Mouse (Mus musculus) adrenal gland, adult (tissue): ENCODE measurements around the gene Gm20458.

Experiments
- DNase-seq, 2 experiments: peaks; one replicate each; pipeline ENCODE4 v3.0.0; 2022 to 2023; ENCODE audit warnings: low spot score in 1 of 2; ENCODE audit not compliant: inconsistent age in 2 of 2

The Gm20458 gene

DNA sequence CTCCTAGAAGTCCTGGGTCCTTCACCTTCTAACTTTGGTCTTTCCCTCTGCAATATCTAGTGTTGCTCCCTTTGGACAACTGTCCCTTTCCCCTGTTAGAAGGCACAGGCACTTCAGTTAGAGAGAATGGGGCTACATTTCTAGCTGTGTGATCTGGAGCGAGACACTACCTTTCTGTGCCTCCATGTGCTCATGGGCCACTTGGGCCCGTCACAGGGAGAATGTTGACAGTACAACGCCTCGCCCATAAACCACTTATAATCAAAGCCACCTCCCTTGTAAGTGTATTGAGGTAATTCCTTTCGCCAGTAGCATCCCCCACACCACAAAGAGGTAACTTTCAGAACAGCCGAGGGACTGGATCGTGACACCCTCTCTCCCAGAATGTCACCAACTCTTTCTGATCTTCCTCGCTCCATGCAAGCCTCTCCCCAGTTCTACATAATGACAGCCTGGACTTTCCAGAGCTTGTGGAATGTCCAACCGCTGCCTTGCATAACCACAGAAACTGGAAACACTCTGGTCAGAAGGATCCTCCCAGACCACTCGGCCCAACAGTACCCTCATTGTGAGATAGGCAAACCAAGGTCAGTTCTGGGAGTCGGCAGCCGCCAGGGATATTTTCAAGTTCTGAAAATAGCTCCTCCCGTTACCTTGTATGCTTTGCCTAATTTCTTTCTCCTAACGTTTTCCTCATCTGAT lies 11.3 kb upstream of the Gm20458 start:
- DNase-seq, result peak in 1 of 2 experiments; percentile 28

- DNase-seq, result peak in 1 of 2 experiments; percentile 5
These were observed 8.6 kb upstream of the Gm20458 start for GRCm38 (mm10) chr2:164452000-164452676.

GRCm38 (mm10) chr2:164453047-164453757 lies 7.6 kb upstream of the Gm20458 start:
- no peak for DNase-seq

- no peak for DNase-seq
These were observed 6.8 kb upstream of the Gm20458 start for GRCm38 (mm10) chr2:164453887-164454500.

GRCm38 (mm10) chr2:164454846-164455245 lies 5.9 kb upstream of the Gm20458 start:
- DNase-seq, result peak; percentile 75 to 90

- DNase-seq, result peak; percentile 76 to 81
These were observed 5.2 kb upstream of the Gm20458 start for GRCm38 (mm10) chr2:164455421-164456190.

DNA sequence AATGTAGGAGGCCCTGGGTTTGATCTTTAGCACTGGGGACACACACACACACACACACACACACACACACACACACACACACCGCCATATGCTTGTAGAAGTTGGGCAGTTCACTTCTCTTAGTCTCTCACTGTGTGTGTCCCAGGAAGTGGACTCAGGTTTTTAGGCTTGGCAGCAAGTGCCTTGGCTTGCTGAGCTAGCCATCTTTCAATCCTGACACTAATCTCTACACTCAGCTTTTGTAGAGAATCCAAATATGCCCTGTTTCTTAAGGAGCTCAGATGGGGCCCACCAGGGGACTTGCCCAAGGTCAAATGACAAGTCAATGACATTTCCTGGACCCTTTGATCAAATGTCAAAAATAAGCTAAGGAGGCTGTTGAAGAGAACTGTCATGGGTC lies 4.4 kb upstream of the Gm20458 start:
- peak in 1 of 2 experiments; percentile 70 for DNase-seq

- peak in 1 of 2 experiments; percentile 83 for DNase-seq
These were observed 3.9 kb upstream of the Gm20458 start, which contains the start of gene Sys1 for GRCm38 (mm10) chr2:164456864-164457300. TSS of gene Sys1 (plus strand) at chr2:164456964.

GRCm38 (mm10) chr2:164457942-164458341 lies 2.8 kb upstream of the Gm20458 start:
- DNase-seq, result peak in 1 of 2 experiments; percentile 58

GRCm38 (mm10) chr2:164458535-164458934 lies 2.2 kb upstream of the Gm20458 start:
- DNase-seq, result peak; percentile 85 to 92

DNA sequence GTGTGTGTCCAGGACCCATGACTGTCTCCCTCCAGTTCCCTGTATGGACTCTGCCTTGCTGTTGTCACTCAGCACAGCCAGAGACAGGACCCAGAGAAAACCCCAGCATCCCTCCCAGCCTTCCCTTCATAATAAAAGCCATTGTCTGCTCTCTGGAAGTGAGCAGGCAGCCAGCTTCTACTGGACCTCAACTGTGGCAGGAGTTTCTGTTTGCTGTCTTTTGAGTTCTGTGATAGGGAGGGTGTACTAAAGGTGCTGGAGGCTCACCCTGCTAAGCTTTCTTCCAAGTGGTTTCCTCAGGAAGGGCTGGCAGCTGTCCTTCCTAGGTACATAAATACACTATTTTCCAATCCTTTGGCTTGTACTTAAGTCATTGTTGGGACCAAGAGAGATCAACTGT lies 4.4 kb downstream of the Gm20458 start:
- DNase-seq, result no peak

GRCm38 (mm10) chr2:164466787-164467186 lies 6.0 kb downstream of the Gm20458 start:
- no peak for DNase-seq

DNA sequence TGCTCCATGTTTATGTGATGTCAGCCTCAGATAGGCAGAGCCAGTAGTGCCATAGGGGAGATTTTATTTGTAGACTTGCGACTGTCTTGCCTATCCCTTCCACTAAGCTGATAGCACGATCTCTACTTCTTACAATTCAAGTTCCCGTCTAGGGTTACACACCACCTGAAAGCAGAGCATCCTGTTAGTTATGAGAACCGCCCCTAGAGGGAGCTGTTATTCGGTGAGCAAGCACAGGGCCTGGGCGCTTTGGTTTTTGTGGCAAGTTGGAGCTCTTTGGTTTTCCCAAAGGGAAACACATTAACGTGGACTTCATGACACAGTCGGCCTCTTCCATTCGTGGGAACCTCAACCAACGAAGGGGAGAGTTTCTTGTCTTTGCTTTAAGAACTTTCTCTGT lies 9.5 kb downstream of the Gm20458 start:
- DNase-seq, result peak; percentile 52 to 87

DNA sequence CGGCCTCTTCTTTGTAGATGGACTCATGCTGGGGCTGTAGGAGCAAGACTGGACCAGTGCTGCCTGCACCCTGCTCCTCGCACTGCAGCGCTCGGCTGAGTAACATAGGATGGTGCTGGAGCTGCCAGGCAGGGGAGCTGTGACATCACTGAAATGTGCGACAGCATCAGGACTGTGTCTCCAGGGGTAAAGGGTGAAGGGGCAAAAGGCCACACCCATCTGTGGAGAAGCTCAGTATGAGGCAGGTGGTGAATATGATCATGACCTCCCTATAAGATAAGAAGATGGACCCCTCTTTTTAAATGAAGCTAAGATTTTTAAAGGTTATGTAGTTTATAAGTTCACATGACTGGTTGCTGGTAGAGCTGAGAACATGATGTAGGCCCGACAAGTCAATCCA lies 12.9 kb downstream of the Gm20458 start, which contains the start of gene Trp53tg5:
Gene Trp53tg5, minus strand, starts transcription at position 101 of the 400 bp plus-strand sequence.
- no peak for DNase-seq

- DNase-seq, result peak; percentile 34 to 72
These were observed 25.0 kb downstream of the Gm20458 start, which contains the start of gene Dbndd2 for GRCm38 (mm10) chr2:164485681-164486257. TSS of gene Dbndd2 (plus strand) at chr2:164486106.

DNA sequence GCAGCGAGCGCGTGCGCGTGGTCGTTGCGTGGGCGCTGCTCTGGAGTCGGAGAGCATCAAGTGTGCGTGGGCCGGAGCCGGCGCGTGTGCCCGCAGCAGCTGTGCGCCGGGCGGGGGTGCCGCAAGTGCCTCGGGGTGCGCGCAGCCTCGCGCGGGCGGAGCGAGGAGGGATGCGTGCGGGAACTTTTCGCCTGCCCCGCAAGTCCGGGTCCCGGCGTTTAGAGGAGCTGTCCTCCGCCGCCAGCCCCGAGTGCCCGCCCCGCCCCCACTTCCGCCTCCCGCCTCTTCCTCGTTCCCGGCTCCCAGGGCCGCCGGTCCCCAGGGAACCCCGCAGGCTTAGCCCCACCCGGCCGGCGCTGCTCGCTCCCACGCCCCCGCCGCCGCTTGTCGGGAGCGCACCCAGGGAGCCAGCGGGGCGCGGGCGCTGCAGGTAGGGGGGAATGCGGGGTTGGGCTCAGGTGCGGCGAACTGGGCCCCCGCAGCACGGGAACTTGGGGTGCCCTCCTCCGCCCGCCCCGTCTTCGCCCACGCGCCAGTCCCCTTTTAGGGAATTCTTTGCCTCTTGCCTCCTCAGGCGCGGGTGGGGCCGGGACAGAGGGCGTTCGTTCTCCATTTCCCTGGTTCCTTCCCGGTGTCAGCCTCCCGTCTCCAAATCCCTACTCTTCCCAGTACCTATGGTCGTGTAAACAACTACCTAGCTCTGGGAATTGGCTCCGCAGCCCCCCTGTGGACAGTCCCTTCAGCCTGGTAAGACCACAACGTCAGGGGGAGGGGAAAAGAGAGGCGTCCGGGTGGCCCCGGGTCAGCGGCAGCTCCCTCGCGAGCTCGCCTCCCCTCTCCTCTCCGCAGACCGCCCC lies 25.7 kb downstream of the Gm20458 start:
- peak; percentile 54 to 83 for DNase-seq

DNA sequence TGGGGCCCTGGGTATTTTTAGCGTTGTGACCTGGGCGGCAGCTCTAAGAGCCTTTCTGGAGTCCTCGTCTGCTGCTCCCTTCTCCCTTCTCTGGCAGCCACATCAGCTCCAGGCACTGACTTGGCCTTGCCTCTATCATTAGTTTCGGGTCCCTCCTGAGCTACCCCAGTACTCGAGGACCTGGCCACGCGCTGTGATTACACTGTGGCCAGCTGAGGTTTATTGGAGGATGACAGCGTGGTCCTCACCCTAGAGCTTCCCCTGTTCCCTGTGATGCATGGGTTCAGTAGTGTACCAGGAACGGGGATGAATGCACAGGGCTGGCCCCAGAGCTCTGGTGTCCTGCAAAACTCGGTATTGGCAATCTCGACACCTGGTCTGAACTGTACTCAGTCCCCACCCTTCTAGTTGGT lies 26.4 kb downstream of the Gm20458 start:
- DNase-seq, result no peak

GRCm38 (mm10) chr2:164487812-164488211 lies 27.0 kb downstream of the Gm20458 start:
- DNase-seq, result no peak

- no peak for DNase-seq
These were observed 33.4 kb downstream of the Gm20458 start for GRCm38 (mm10) chr2:164494126-164494525.
